Mouse (Mus musculus) gastrocnemius, postnatal 36 days (tissue): ENCODE data around the gene Usp43. TPM values are rescaled to one million over a fixed set of nuclear protein-coding genes. Genes with fewer than 3 reads are reported as not detected.

ENCODE experiments used
- DNase-seq, 2 experiments: peaks; one replicate each; pipeline ENCODE4 v3.0.0; 2022
- intact Hi-C: fragments of 180-260 bp; cut with DNase I; formaldehyde crosslinking; loops from one replicate; pipeline ENCODE4 v1.15.1; 2025
- total RNA-seq, 2 experiments: library from RNA; stranded (reverse); gene quantifications; 2 replicates each; pipeline ENCODE4 v1.2.3; 2021

The Usp43 gene
- total RNA-seq, 2 experiments from 2014 or later = 0.64 to 0.74 TPM

- intact Hi-C loops = no loop called here
- DNase-seq = no peak
Observed at GRCm38 (mm10) chr11:67911074-67911473, 10.9 kb downstream of the Usp43 start.

- DNase-seq = no peak
Observed at GRCm38 (mm10) chr11:67903756-67904155, 18.2 kb downstream of the Usp43 start.

GRCm38 (mm10) chr11:67897064-67897560 lies 24.8 kb downstream of the Usp43 start:
- peak; percentile 64 to 72 for DNase-seq
- intact Hi-C loops = no loop called here

More at GRCm38 (mm10) chr11:67903756-67904155, 18.2 kb downstream of the Usp43 start:
- intact Hi-C loops = no loop called here

- DNase-seq = no peak
- intact Hi-C loops = no loop called here
Observed at GRCm38 (mm10) chr11:67895641-67896040, 26.3 kb downstream of the Usp43 start.

GRCm38 (mm10) chr11:67888521-67888920 lies 33.4 kb downstream of the Usp43 start:
- intact Hi-C loops = no loop called here
- DNase-seq = no peak

- intact Hi-C loops = no loop called here
- no peak for DNase-seq
Observed at GRCm38 (mm10) chr11:67885921-67886320, 36.0 kb downstream of the Usp43 start.

- intact Hi-C loops = no loop called here
Observed at GRCm38 (mm10) chr11:67865521-67866197, 56.3 kb downstream of the Usp43 start.

GRCm38 (mm10) chr11:67865100-67865499 lies 56.9 kb downstream of the Usp43 start:
- no peak for DNase-seq
- intact Hi-C loops = no loop called here

More at GRCm38 (mm10) chr11:67865521-67866197, 56.3 kb downstream of the Usp43 start:
- no peak for DNase-seq

GRCm38 (mm10) chr11:67861399-67861838 lies 60.5 kb downstream of the Usp43 start:
- intact Hi-C loops = no loop called here
- DNase-seq = no peak

GRCm38 (mm10) chr11:67860743-67861398 lies 61.1 kb downstream of the Usp43 start:
- DNase-seq = no peak
- intact Hi-C loops = no loop called here

- DNase-seq = no peak
- intact Hi-C loops = no loop called here
Observed at GRCm38 (mm10) chr11:67858518-67858917, 63.4 kb downstream of the Usp43 start.

GRCm38 (mm10) chr11:67855035-67855434 lies 66.9 kb downstream of the Usp43 start:
- DNase-seq = peak; percentile 16 to 28
- intact Hi-C loops = loop anchor here (2.0 kb wide), 1 partner anchor 36 kb away; no protein-coding TSS in a partner anchor

GRCm38 (mm10) chr11:67853996-67854395 lies 68.0 kb downstream of the Usp43 start:
- intact Hi-C loops = loop anchor here (2.0 kb wide), 1 partner anchor 35 kb away; no protein-coding TSS in a partner anchor
- DNase-seq = no peak

- no peak for DNase-seq
- intact Hi-C loops = no loop called here
Observed at GRCm38 (mm10) chr11:67851770-67852169, 70.2 kb downstream of the Usp43 start.

- intact Hi-C loops = no loop called here
- no peak for DNase-seq
Observed at GRCm38 (mm10) chr11:67845193-67845592, 76.8 kb downstream of the Usp43 start.

- intact Hi-C loops = no loop called here
- no peak for DNase-seq
Observed at GRCm38 (mm10) chr11:67839810-67840209, 82.1 kb downstream of the Usp43 start.

GRCm38 (mm10) chr11:67835408-67836078 lies 86.4 kb downstream of the Usp43 start:
- intact Hi-C loops = no loop called here
- no peak for DNase-seq

GRCm38 (mm10) chr11:67831820-67832219 lies 90.1 kb downstream of the Usp43 start:
- intact Hi-C loops = no loop called here

GRCm38 (mm10) chr11:67829530-67829929 lies 92.4 kb downstream of the Usp43 start:
- no peak for DNase-seq
- intact Hi-C loops = no loop called here

More at GRCm38 (mm10) chr11:67831820-67832219, 90.1 kb downstream of the Usp43 start:
- no peak for DNase-seq

- DNase-seq = no peak
- intact Hi-C loops = no loop called here
Observed at GRCm38 (mm10) chr11:67828360-67829059, 93.4 kb downstream of the Usp43 start.
